Comparison of ENCODE assay signal across 19 mouse cellular contexts in the genomic region with DNA sequence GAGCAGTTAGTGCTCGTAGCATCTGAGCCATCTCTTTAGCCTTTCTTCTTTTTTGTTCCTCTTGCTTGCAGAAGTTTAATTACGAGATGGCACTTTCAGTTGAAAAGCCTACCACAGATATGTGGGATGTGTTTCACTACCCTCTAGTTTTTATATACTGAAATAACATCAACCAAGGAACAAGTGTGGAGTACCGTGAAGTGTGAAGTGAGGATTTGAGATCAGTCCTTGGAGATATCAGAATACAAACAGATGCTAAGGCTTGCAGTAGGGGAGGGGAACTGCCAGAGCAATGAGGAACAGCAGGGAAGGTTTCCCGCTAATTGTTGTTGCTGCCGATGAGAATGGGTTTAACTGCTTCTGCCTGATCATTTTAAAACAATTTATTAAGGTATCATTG.
"Had no signal": no experiment of that assay in that cellular context is flagged by ENCODE, and none has a peak within 500 bp of the region (broad histone marks: within the 10 kb centered on the region; RNA-seq: fewer than 3 reads in every experiment).

No protein-coding gene starts in this region.

- H3K4me2 ChIP-seq: liver, embryonic 11.5 days; liver, embryonic 15.5 days; neural tube, embryonic 15.5 days; stomach, embryonic 15.5 days had no signal

- H3K4me1 ChIP-seq: liver, embryonic 15.5 days; midbrain, embryonic 10.5 days; neural tube, embryonic 15.5 days; stomach, embryonic 15.5 days had no signal

- H3K36me3 ChIP-seq: limb, embryonic 10.5 days; liver, embryonic 15.5 days; midbrain, embryonic 10.5 days; neural tube, embryonic 15.5 days; stomach, embryonic 15.5 days had no signal

- H3K9ac ChIP-seq: liver, embryonic 15.5 days; neural tube, embryonic 15.5 days; stomach, embryonic 15.5 days had no signal

- H3K27ac ChIP-seq: limb, embryonic 10.5 days; liver, embryonic 15.5 days; midbrain, embryonic 10.5 days; neural tube, embryonic 15.5 days; stomach, embryonic 15.5 days had no signal

- H3K27me3 ChIP-seq: liver, embryonic 15.5 days; neural tube, embryonic 15.5 days; stomach, embryonic 15.5 days had no signal

- H3K9me3 ChIP-seq: limb, embryonic 10.5 days; liver, embryonic 15.5 days; midbrain, embryonic 10.5 days; neural tube, embryonic 15.5 days; stomach, embryonic 15.5 days had no signal

- H3K4me3 ChIP-seq: limb, embryonic 10.5 days; liver, embryonic 15.5 days; midbrain, embryonic 10.5 days; myocyte; neural tube, embryonic 15.5 days; stomach, embryonic 15.5 days had no signal

- ATAC-seq: intestine, embryonic 16.5 days; lung, postnatal 0 days had no signal

- DNase-seq: kidney, adult 2 months; kidney, postnatal 36 days; layer of hippocampus, adult 9-11 months; layer of hippocampus, postnatal 36 days; lung, adult 2 months; lung, postnatal 36 days; midbrain, embryonic 14.5 days; right cerebral cortex, postnatal 25 days; spleen, adult 18-20 months; thymus, postnatal 36 days had no signal
